Mouse (Mus musculus) thymus, adult 2 months (tissue): Measurements from ENCODE around the gene Pold1. TPM values are rescaled to one million over a fixed set of nuclear protein-coding genes. Genes with fewer than 3 reads are reported as not detected.

Experiments used
- DNase-seq: peaks from one replicate; pipeline ENCODE4 v3.0.0; 2021
- H3K27ac ChIP-seq: fragments of 200-500 bp; 2 replicates; pipeline ENCODE4 v1.5.1; 2012; ENCODE audit warnings: low read length, control low read depth; ENCODE audit not compliant: control insufficient read depth, insufficient read depth
- H3K27me3 ChIP-seq: fragments of 200-500 bp; 2 replicates; pipeline ENCODE4 v1.6.1; 2012; ENCODE audit warnings: mild to moderate bottlenecking, low read length, moderate library complexity, mixed read lengths; ENCODE audit not compliant: control insufficient read depth, insufficient read depth
- H3K36me3 ChIP-seq: fragments of 200-500 bp; 2 replicates; pipeline ENCODE4 v1.6.1; 2012; ENCODE audit warnings: mild to moderate bottlenecking, low read length, moderate library complexity; ENCODE audit not compliant: control insufficient read depth, insufficient read depth
- H3K4me1 ChIP-seq: fragments of 200-500 bp; replicated peaks from 2 replicates; pipeline ENCODE4 v1.6.1; 2012; ENCODE audit warnings: low read length; ENCODE audit not compliant: control insufficient read depth, insufficient read depth
- H3K4me3 ChIP-seq: fragments of 200-500 bp; 2 replicates; pipeline ENCODE4 v1.5.1; 2012; ENCODE audit warnings: mild to moderate bottlenecking, low read length, control low read depth, moderate library complexity; ENCODE audit not compliant: control insufficient read depth, insufficient read depth
- CTCF ChIP-seq: fragments of 200-500 bp; IDR thresholded peaks from 2 replicates; pipeline ENCODE4 v1.5.1; 2012; ENCODE audit warnings: mild to moderate bottlenecking, control low read depth, low read length, moderate library complexity, borderline replicate concordance; ENCODE audit not compliant: control insufficient read depth, poor library complexity, insufficient read depth; ENCODE audit errors: extremely low read depth
- POLR2A ChIP-seq: fragments of 200-500 bp; IDR thresholded peaks from 2 replicates; pipeline ENCODE4 v1.6.1; 2012; ENCODE audit warnings: mild to moderate bottlenecking, low read length, control low read depth, moderate library complexity; ENCODE audit not compliant: control insufficient read depth, poor library complexity, insufficient read depth; ENCODE audit errors: extremely low read depth
- WGBS: fragments of 180-500 bp; shearing (Covaris S2); methylation state at CpG from one replicate; pipeline ENCODE4 v1.1.7; 2018; 5-methylcytosine and 5-hydroxymethylcytosine counted together
- polyA plus RNA-seq: library from polyadenylated mRNA; depleted of rRNA; stranded (reverse); fragments of >200 nt; gene quantifications from 2 replicates; pipeline ENCODE4 v1.2.3, GENCODE M21; 2012

Gene Pold1
- polyA plus RNA-seq, 1 experiment: 208 TPM

- Histone ChIP-seq H3K36me3 (no peaks in the 10 kb centered on the region), H3K27me3 (peaks cover 37% of the 10 kb centered on the region), H3K27ac (no peak overlapping the region), H3K4me3 (peak overlapping the region; percentile 36; the same call in 1 of the 2 replicates), H3K4me1 (peaks cover 16% of the 10 kb centered on the region)
- peak; percentile 29 for DNase-seq
- no peak for TF ChIP-seq POLR2A
- TF ChIP-seq CTCF: no peak
- 2% methylated on average over 33 of the region's 33 CpGs for WGBS
Measured at GRCm38 (mm10) chr7:44589149-44589548, 40.5 kb upstream of the Pold1 start.

- Histone ChIP-seq H3K27me3 (peaks cover 37% of the 10 kb centered on the region), H3K4me3 (no peak overlapping the region), H3K27ac (no peak overlapping the region), H3K4me1 (peaks cover 16% of the 10 kb centered on the region), H3K36me3 (no peaks in the 10 kb centered on the region)
- no peak for TF ChIP-seq POLR2A
- TF ChIP-seq CTCF: no peak
- 20% methylated on average over 12 of the region's 12 CpGs for WGBS
- DNase-seq: no peak
Measured at GRCm38 (mm10) chr7:44588338-44588737, 39.7 kb upstream of the Pold1 start.

GRCm38 (mm10) chr7:44587676-44588075 lies 39.0 kb upstream of the Pold1 start:
- Histone ChIP-seq H3K36me3 (no peaks in the 10 kb centered on the region), H3K27me3 (peaks cover 32% of the 10 kb centered on the region), H3K27ac (no peak overlapping the region), H3K4me1 (peaks cover 16% of the 10 kb centered on the region), H3K4me3 (no peak overlapping the region)
- TF ChIP-seq CTCF (no peak), POLR2A (no peak)
- WGBS: 47% methylated on average over 6 of the region's 6 CpGs
- DNase-seq: no peak

- H3K4me1 ChIP-seq: peaks cover 16% of the 10 kb centered on the region
- no peak overlapping the region for H3K27ac ChIP-seq
- H3K4me3 ChIP-seq: no peak overlapping the region; the same call in 1 of the 2 replicates
- no peaks in the 10 kb centered on the region for H3K36me3 ChIP-seq
- TF ChIP-seq POLR2A (no peak), CTCF (no peak)
- H3K27me3 ChIP-seq: peaks cover 28% of the 10 kb centered on the region
- no peak for DNase-seq
- WGBS: 5% methylated on average over 18 of the region's 18 CpGs
Measured at GRCm38 (mm10) chr7:44586930-44587329, 38.3 kb upstream of the Pold1 start.

- Histone ChIP-seq H3K36me3 (no peaks in the 10 kb centered on the region), H3K27ac (no peak overlapping the region), H3K4me3 (no peak overlapping the region), H3K27me3 (peaks cover 28% of the 10 kb centered on the region), H3K4me1 (peaks cover 16% of the 10 kb centered on the region)
- WGBS: 27% methylated on average over 19 of the region's 19 CpGs
- DNase-seq: no peak
- TF ChIP-seq POLR2A (no peak), CTCF (no peak)
Measured at GRCm38 (mm10) chr7:44586518-44586917, 37.9 kb upstream of the Pold1 start.

DNA sequence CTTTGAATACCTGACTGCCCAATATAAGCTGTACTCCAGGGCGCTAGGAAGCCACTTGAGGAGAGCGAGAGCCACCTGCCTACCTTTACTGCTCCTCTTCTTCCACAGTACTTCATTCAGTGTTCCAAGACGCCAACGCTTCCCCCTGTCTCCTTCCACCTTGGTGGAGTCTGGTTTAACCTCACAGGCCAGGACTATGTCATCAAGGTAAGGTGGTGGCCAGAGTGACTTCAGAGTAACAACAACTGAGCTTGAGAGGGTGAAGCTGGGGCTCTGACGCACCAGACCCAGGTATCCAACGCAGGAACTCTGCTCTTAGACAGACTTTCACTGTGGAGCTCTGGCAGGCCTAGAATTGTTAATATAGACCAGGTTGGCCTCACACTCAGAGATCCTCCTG lies 37.0 kb upstream of the Pold1 start:
- Histone ChIP-seq H3K27me3 (peaks cover 20% of the 10 kb centered on the region), H3K36me3 (no peaks in the 10 kb centered on the region), H3K27ac (no peak overlapping the region), H3K4me1 (peaks cover 8% of the 10 kb centered on the region), H3K4me3 (no peak overlapping the region)
- WGBS: 97% methylated on average over 6 of the region's 6 CpGs
- no peak for DNase-seq
- TF ChIP-seq CTCF (no peak), POLR2A (no peak)

- WGBS: 92% methylated on average over 6 of the region's 6 CpGs
- H3K4me3 ChIP-seq: no peak overlapping the region
- H3K27me3 ChIP-seq: peaks cover 17% of the 10 kb centered on the region
Measured at GRCm38 (mm10) chr7:44584921-44585320, 36.3 kb upstream of the Pold1 start.

More at GRCm38 (mm10) chr7:44584921-44585320, 36.3 kb upstream of the Pold1 start:
- H3K36me3 ChIP-seq: no peaks in the 10 kb centered on the region
- peaks cover 8% of the 10 kb centered on the region for H3K4me1 ChIP-seq
- no peak for DNase-seq
- TF ChIP-seq CTCF: no peak
- TF ChIP-seq POLR2A: no peak
- H3K27ac ChIP-seq: no peak overlapping the region
